Mouse (Mus musculus) urinary bladder, postnatal 4 days (tissue): ENCODE measurements around the gene Tm2d1.
"Not testable (repeated sequence)": the region's sequence is repeated elsewhere in the genome, so short reads cannot be mapped to it uniquely, and the experiment has no call there.

Source experiments
- DNase-seq, 2 experiments: peaks; one replicate each; pipeline ENCODE4 v3.0.0; 2021 to 2022; ENCODE audit warnings: low spot score in 2 of 2

Gene Tm2d1

DNA sequence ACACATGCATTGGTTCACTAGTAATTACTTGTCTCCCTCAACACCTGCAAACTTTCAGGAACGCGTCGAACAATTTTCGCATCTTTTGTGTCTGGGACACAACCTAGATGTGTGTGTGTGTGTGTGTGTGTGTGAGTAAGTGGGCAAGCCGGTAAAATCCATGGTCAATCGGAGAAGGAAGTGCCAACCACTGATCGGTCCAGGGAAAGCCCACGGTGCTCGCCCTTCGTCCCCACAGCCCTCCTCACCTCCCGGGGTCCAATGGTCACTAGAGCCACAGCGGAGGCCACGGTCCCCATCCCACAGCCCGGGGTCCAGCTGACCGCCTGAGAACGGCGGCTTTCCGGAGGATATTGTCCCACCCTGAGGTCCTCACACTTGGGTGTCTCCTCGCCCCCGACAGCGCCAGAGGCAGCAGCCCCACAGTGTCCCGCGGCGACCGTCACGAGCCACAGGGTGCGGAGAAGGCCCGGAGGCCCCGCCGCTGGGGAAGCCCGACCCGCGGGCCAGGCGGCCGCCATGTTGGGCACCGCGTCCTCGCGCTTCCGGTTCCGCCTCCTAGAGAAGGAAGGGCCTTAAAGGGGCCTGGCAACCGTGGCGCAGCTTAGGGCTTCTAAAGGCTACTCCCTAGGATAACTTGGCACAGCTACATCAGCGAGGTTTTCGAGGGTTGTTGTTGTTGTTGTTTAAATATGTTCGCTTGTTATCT lies at the start of gene Tm2d1:
TSS of gene Tm2d1 (minus strand) at position 591 of the 709 bp plus-strand sequence.
- peak; percentile 74 to 83 for DNase-seq

DNA sequence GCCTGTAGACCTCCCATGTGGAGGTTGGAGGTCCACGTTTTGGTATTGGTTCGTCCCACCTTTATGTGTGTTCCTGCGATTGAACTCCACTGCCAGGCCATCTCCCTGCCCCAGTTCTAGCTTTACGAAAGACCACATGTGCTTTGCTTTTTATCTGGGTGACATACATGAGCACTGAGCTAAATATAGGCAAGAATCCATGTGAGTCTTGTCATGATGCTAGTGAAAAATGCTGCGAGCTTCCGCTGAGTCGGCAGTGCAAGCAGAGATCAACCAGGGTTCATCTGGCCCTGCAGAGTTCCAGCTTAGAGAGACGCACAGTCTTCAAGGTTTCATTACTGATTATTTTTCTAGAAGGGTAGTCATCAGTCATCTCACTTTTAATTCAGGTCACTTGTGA lies 45.3 kb upstream of the Tm2d1 start:
- no peak for DNase-seq

GRCm38 (mm10) chr4:98415150-98415549 lies 32.0 kb upstream of the Tm2d1 start:
- not testable (repeated sequence) for DNase-seq

- no peak for DNase-seq
These were observed 25.3 kb upstream of the Tm2d1 start for GRCm38 (mm10) chr4:98408455-98408854.

DNA sequence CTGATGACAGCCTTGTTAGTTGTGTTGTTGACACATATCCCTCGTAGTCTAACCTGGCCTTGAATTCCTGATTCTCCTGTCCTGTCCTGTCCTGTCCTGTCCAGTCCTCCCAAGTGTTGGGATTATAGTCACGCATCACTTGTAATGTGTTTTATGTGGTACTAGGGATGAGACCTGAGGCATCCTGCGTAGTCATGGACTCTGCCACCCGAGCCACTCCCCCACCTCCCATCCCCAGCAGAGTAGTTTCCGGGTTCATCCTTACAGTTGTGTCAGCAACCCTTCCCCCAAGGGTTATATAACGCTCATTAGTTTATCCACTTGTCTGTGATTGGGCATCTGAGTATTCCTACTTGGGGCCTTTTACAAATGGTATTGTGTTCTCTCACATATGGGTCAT lies 21.3 kb upstream of the Tm2d1 start:
- no peak for DNase-seq

DNA sequence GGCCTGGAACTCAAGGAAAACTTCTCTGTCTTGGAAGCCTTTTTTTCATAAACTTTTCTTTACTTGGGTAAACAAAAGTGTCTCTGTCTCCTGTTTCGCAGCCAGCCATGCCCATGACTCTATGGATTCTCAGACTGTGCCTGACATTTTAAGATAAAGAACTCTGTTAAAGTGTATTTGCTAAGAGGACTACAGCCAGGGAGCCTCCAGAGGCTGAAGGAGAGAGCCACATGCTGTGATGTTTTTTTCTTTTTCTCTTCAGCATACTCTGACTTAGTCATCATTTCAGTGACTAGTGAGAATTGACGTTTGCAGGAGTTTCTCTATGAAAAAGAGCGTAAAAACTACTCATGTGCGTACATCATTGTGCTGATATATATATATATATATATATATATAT lies 20.4 kb upstream of the Tm2d1 start:
- no peak for DNase-seq

DNA sequence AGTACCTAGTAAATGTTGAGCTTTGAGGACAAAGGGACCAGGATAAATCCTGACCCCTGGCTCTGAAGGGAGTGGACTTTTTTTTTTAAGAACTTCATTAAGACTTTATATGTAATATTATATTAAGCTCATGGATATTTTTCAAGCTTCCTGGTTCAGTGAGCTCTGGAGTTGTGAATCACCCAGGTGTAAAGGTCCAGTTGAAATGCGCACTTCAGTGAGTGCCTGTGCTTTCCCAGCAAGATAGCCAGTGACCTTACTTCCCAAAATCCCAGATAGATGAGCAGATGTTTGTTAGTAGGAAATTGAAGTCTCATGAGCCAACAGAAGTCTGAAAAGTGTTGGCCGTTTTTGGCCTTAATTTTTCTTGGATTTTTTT lies 18.5 kb upstream of the Tm2d1 start:
- no peak for DNase-seq

DNA sequence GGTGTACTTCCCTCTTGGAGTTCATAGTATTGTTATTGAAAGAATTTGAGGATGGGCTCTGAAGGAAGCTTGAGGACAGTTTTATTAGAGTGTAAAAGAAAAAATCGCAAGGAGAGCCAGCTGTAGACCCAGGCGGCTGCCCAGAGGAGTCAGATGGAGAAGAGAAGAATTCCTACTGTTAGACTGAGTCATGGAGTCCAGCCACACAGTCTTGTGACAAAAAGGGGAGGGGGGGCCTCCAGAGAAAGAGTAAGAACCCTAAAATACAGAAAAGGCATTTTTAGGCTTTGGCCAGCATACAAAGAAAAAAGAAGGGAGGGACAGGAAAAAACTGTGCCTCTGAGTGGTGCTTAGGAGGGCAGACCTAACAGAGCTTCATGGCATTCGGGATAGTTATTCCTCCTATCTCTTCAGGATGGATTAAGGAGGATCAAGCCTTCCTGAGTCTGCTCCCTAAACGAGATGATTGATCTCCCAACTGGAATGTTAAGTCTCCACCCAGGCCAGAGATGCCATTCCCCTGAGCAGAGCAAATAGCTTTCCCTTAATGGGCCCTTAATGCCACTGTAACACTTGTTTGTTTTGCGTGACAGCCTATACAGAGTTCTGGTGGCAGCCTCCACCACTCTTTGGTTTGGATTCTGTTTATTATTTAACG lies 17.9 kb upstream of the Tm2d1 start:
- DNase-seq: peak in 1 of 2 experiments; percentile 22

DNA sequence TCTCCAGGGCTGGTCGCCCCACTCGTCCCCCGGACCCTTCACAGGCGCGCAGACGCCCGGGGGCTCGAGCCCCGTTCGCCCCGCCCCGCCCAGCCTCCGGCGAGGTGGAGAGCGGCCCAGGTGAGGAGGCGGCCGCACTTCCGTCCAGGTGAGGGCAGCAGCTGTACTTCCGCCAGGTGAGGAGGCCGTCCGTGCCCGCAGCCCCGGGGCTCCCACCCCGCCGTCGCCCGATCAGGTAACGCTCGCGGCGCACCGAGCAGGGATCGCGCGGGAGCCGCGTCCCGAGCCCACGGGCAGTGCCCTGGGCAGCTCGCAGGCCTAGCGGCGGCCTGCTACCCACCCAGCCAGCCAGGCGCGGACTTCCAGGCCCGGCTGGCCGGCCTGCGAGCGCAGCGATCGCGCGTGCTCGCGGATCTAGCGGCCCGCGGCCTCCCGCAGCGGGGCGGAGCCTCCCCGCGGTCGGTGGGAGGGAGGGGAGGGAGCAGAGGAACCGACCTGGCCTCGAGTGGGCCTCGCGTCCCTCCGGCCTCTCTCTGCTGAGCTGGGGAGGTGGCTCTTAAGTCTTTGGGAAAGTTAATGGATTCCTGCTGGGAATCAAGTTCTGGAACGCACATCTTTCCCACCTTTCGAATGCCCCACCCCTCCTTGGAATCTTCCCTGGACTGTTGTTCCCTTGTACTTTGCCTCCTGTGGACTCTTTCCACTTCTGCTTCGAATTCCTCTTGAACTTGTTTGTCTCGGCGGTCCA lies 12.8 kb upstream of the Tm2d1 start, which contains the start of gene Patj:
TSS of gene Patj (plus strand) at position 96 of the 748 bp plus-strand sequence.
- DNase-seq: peak; percentile 66 to 67

- DNase-seq: no peak
These were observed 12.2 kb upstream of the Tm2d1 start for GRCm38 (mm10) chr4:98395346-98395689.

DNA sequence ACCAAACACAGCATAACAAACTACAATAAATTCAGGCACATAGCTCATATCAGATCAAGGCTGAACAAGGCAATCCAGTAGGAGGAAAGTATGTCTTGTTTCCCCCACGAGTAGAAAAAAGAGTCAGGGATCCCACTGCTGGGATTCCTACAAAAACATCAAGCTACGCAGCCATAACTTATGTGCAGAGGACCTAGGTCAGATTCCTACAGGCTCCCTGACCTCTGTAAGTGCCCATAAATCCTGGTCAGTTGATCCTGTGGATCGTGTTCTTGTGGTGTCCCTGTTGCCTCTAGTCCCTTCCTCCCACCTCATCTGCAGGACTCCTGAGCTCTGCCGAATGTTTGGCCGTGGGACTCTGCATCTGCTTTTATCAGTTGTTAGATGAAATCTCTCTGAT lies 1.9 kb upstream of the Tm2d1 start:
- no peak for DNase-seq

GRCm38 (mm10) chr4:98376943-98377342 lies 6.2 kb downstream of the Tm2d1 start:
- DNase-seq: no peak

DNA sequence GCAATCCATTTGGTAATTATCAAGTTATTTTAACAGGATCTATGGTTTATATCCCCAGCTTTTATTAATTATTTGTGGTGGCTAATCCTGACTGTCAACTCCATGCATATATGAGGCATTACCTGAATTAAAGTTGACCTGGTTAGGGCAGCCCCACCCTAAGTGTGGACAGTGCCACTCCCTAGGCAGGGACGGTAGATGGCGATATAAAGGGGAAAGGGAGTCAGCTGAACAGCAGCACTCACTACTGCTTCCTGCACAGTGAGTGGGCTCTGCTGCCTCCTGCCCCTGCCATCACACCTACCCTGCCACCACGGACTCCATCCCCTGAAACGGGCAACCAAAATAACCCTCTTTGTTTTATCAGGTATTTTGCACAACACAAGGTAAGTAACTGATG lies 7.7 kb downstream of the Tm2d1 start:
- DNase-seq: no peak

DNA sequence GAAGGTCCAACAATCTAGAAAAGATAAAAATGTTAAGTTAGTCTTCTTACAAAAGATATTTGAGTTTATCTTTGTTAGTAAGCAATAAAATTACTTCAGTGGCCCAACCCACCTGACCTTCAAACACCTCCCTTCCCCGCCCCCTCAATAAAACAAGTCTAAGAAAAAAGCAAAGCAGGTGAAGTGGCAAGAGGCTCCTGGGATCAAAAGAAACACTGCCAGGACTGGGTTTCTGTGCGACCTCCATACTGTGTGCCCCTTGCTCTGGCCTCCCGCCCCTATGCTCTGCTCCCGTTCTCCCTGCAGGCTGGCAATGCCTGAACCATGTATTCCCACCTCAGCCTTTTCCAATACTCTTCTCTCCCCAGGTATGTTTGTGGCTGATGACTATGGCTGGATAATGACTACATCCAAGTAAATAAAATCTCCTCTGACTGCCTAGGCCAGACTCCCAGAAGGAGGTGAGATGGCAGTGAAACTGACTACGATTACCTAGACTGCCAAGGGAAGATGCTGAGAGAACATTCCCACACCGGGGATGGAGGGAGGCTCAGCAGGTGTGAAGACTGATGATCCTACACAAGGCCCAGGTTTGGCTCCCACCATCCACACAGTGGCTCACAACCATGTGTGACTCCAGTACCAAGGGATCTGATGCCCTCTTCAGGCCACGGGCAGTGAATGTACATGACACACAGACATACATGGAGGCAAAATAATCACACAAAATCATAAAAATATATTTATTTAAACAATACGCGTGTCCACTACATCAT lies 24.9 kb downstream of the Tm2d1 start:
- no peak for DNase-seq

DNA sequence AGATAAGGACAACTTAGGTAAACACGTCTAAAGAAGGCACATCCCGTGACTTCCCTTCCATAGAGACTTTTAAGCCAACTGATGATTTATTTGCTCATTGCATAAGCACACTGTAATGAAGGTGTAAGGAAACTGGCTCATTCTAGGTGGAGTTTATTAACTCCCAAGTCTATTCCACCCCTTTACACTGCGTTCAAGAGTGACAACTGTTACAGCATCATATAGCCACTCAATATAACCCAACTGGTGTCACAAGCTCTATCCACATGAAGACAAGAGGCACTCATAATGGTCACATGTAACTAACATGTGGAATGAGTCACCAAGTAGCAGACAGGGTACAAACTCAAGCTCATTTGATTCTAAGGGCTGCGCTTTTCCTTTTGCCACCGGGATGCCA lies 34.5 kb downstream of the Tm2d1 start:
- DNase-seq: no peak

- no peak for DNase-seq
These were observed 37.3 kb downstream of the Tm2d1 start for GRCm38 (mm10) chr4:98345783-98346182.

- DNase-seq: no peak
These were observed 43.0 kb downstream of the Tm2d1 start for GRCm38 (mm10) chr4:98339992-98340564.

GRCm38 (mm10) chr4:98338636-98339630 lies 44.2 kb downstream of the Tm2d1 start:
- no peak for DNase-seq

DNA sequence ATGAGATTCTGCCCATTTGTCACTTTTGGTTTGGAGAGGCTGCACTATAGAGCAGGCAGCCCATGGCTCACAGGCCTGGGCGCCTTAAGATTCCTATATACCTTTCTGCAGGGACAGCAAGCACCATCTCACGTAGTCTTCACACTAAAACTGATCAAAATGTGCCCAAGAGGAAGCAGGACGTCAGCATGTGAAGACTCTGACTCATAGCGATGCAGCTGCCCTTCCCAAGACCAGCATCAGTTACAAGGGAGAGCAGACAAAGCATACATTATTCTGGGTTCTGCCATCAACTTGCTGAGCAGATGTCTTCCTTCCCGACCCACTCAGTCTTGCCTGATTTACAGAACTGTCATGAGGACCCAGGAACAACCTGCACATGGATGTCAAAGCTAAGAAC lies 45.9 kb downstream of the Tm2d1 start:
- no peak for DNase-seq

- no peak for DNase-seq
These were observed 47.4 kb downstream of the Tm2d1 start for GRCm38 (mm10) chr4:98335726-98336125.
